Mouse (Mus musculus) small intestine, adult 2 months (tissue): ENCODE data around the gene Strn4.
A peak's percentile ranks its signal among the peaks of the same experiment; 100 is the strongest.

Experiments
- CTCF ChIP-seq: fragments of 200-500 bp; IDR thresholded peaks from 2 replicates; pipeline ENCODE4 v1.5.1; 2012; ENCODE audit warnings: low read depth, mild to moderate bottlenecking, control low read depth, inconsistent platforms, low read length, moderate library complexity, mixed read lengths; ENCODE audit not compliant: insufficient replicate concordance, insufficient read length; ENCODE audit errors: extremely low read depth
- POLR2A ChIP-seq: fragments of 200-500 bp; IDR thresholded peaks from 2 replicates; pipeline ENCODE4 v1.6.1; 2012; ENCODE audit warnings: low read depth, mild to moderate bottlenecking, control low read depth, inconsistent platforms, low read length, moderate library complexity

GRCm38 (mm10) chr7:16780825-16781554 lies 34.7 kb upstream of the Strn4 start, which contains the start of gene Slc1a5:
- no peak for TF ChIP-seq CTCF
- peak; percentile 99 for TF ChIP-seq POLR2A
